Mouse (Mus musculus): ENCODE results near the gene Dtx1. TPM values are rescaled to one million over a fixed set of nuclear protein-coding genes. Genes with fewer than 3 reads are reported as not detected.
A peak's percentile ranks its signal among the peaks of the same experiment; 100 is the strongest.

Gene Dtx1
- polyA plus RNA-seq, 1 experiment from 2014 or later, result 17.1 TPM

GRCm38 (mm10) chr5:120671865-120672264 lies 39.9 kb downstream of the Dtx1 start:
- H3K4me2 ChIP-seq (replicated peaks), result no peak overlapping the region
- WGBS, result 83% methylated on average over 3 of the region's 3 CpGs
- no peak for ATAC-seq (ENCODE audit: low FRiP score, low read depth)
- H3K9ac ChIP-seq (replicated peaks), result no peak overlapping the region
- H3K9me3 ChIP-seq, result no peaks in the 10 kb centered on the region
- 0 out of 2 replicates have a peak, but pooled peaks cover 10% of the 10 kb centered on the region for H3K4me1 ChIP-seq
- H3K36me3 ChIP-seq, result no peaks in the 10 kb centered on the region
- no peak overlapping the region for H3K27ac ChIP-seq (replicated peaks)
- no peak overlapping the region for H3K4me3 ChIP-seq
- H3K27me3 ChIP-seq, result peaks cover 23% of the 10 kb centered on the region

DNA sequence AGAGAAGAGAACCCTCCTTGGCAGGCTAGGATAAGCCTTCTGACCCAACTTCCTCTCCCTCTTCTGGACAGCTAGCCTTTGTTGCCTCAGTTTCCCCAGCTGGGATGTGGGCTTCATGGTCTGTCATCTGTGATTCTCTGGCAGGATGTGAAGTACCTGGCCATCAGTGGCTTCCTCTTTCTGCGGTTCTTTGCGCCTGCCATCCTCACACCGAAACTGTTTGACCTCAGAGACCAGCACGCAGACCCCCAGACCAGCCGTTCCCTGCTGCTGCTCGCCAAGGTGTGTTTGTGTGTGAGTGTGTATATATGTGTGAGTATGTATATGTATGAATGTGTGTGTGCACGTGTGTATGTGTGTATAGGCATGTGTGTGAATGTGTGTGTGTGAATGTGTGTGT lies 41.6 kb downstream of the Dtx1 start:
- 87% methylated on average over 7 of the region's 7 CpGs for WGBS
- no peak overlapping the region for H3K4me2 ChIP-seq (replicated peaks)
- no peak overlapping the region for H3K27ac ChIP-seq (replicated peaks)
- H3K9ac ChIP-seq (replicated peaks), result no peak overlapping the region
- H3K27me3 ChIP-seq, result peaks cover 37% of the 10 kb centered on the region
- no peak for ATAC-seq (ENCODE audit: low FRiP score, low read depth)
- no peaks in the 10 kb centered on the region for H3K36me3 ChIP-seq
- H3K4me1 ChIP-seq, result 0 out of 2 replicates have a peak, but pooled peaks cover 9% of the 10 kb centered on the region
- no peak overlapping the region for H3K4me3 ChIP-seq
- no peaks in the 10 kb centered on the region for H3K9me3 ChIP-seq

DNA sequence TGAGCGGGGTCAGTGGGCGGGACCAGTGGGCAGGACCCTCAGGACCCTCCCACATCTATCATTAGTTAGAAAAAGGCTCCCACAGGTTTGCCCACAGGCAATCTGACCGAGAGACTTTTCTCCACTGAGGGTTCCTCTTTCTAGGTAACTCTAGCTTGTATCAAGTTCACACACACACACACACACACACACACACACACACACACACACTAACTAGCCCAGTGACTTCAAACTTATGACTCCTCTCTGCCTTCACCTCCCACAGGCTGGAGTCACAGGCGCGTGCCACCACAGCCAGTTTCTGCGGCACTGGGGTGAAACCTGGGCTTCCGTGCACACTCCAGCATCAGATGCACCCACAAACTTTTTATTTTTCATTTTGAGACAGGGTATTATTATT lies 43.0 kb downstream of the Dtx1 start:
- Histone ChIP-seq H3K9me3 (no peaks in the 10 kb centered on the region), H3K9ac (replicated peaks) (no peak overlapping the region), H3K36me3 (no peaks in the 10 kb centered on the region), H3K4me3 (no peak overlapping the region), H3K27ac (replicated peaks) (no peak overlapping the region), H3K27me3 (peaks cover 28% of the 10 kb centered on the region; the same call in 1 of the 2 replicates), H3K4me2 (replicated peaks) (no peak overlapping the region), H3K4me1 (no peaks in the 10 kb centered on the region)
- WGBS, result 66% methylated on average over 7 of the region's 7 CpGs
- no peak for ATAC-seq (ENCODE audit: low FRiP score, low read depth)

DNA sequence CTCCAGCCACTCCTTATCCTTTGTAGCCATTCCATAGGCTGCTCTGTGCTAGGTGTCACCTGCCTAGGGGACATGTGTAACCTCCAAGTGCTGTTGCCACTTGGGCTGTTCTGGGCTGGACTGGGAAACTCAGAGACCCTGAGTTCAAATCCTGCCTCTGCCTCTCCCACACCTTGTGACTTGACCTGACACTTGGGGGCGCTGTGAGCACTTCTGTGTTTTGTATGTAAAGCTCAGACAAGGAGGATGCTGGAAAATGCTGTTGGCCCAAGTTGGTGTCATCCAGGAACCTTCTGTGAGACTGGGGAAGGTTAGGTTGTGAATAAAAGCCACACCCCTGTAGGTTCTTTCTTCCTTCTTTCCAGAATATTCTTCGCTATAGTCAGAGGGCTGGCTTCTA lies 46.8 kb downstream of the Dtx1 start:
- 44% methylated on average over 2 of the region's 2 CpGs for WGBS
- Histone ChIP-seq H3K4me3 (no peak overlapping the region), H3K27ac (replicated peaks) (no peak overlapping the region), H3K36me3 (no peaks in the 10 kb centered on the region), H3K27me3 (peaks cover 32% of the 10 kb centered on the region; the same call in 1 of the 2 replicates), H3K9me3 (no peaks in the 10 kb centered on the region), H3K4me1 (peaks cover 3% of the 10 kb centered on the region; the same call in 1 of the 2 replicates), H3K9ac (replicated peaks) (no peak overlapping the region), H3K4me2 (replicated peaks) (no peak overlapping the region)
- no peak for ATAC-seq (ENCODE audit: low FRiP score, low read depth)

DNA sequence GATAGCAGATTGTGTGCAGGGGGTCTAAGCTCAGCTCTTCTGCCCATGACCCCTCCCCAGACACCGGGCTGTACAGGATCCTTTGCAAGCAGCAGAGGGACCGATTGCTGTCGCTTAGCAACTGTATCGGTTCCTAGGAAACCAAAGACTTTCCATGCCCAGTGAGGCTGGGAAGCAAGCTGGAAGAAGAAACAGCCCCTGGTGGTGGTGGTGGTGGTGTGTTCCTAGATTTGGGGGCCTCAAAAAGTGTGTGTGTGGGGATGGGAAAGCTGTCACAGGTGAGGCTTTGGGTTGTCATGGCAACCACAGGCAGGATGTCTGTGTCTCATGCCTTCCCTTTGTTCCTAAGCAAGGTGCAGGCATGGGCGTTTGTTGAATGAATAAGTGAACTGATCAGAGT lies 50.9 kb downstream of the Dtx1 start:
- peaks cover 15% of the 10 kb centered on the region; the same call in 1 of the 2 replicates for H3K27me3 ChIP-seq
- H3K4me2 ChIP-seq (replicated peaks), result no peak overlapping the region
- H3K4me3 ChIP-seq, result no peak overlapping the region
- H3K36me3 ChIP-seq, result no peaks in the 10 kb centered on the region
- WGBS, result 33% methylated on average over 5 of the region's 5 CpGs
- H3K4me1 ChIP-seq, result peaks cover 8% of the 10 kb centered on the region; the same call in 1 of the 2 replicates
- no peak overlapping the region for H3K27ac ChIP-seq (replicated peaks)
- H3K9me3 ChIP-seq, result no peaks in the 10 kb centered on the region
- H3K9ac ChIP-seq (replicated peaks), result no peak overlapping the region
- ATAC-seq (ENCODE audit: low FRiP score, low read depth), result no peak

- no peak for ATAC-seq (ENCODE audit: low FRiP score, low read depth)
- WGBS, result 88% methylated on average over 12 of the region's 12 CpGs
- H3K4me1 ChIP-seq, result peaks cover 8% of the 10 kb centered on the region; the same call in 1 of the 2 replicates
- H3K4me2 ChIP-seq (replicated peaks), result no peak overlapping the region
- H3K27me3 ChIP-seq, result peaks cover 29% of the 10 kb centered on the region; the same call in 1 of the 2 replicates
- H3K27ac ChIP-seq (replicated peaks), result no peak overlapping the region
- H3K4me3 ChIP-seq, result no peak overlapping the region
- H3K9me3 ChIP-seq, result no peaks in the 10 kb centered on the region
- no peaks in the 10 kb centered on the region for H3K36me3 ChIP-seq
- no peak overlapping the region for H3K9ac ChIP-seq (replicated peaks)
These were observed 55.4 kb downstream of the Dtx1 start for GRCm38 (mm10) chr5:120656281-120656751.

DNA sequence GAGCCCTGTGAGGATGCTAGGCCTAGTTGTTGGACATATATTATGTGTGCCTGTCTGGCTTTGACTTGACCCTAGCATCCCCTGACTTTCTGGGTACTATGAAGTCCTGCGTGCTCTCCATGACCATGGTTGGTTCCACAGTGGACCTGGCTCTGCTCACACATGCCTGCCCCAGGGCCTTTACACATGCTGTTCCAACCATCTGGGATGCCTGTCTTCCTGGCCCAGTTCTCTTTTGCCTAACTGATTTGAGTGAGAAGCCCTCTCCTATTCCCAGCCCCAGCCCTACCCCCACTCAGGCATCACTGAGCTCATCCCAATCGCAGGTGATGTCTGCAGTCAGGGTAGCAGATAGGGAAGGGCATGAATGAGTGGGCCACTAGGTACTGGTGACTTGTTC lies 57.9 kb downstream of the Dtx1 start:
- ATAC-seq (ENCODE audit: low FRiP score, low read depth), result no peak
- Histone ChIP-seq H3K4me1 (peaks cover 13% of the 10 kb centered on the region), H3K4me3 (no peak overlapping the region), H3K9me3 (no peaks in the 10 kb centered on the region), H3K9ac (replicated peaks) (no peak overlapping the region), H3K4me2 (replicated peaks) (no peak overlapping the region), H3K36me3 (no peaks in the 10 kb centered on the region), H3K27ac (replicated peaks) (no peak overlapping the region), H3K27me3 (peaks cover 53% of the 10 kb centered on the region)
- 87% methylated on average over 2 of the region's 2 CpGs for WGBS

DNA sequence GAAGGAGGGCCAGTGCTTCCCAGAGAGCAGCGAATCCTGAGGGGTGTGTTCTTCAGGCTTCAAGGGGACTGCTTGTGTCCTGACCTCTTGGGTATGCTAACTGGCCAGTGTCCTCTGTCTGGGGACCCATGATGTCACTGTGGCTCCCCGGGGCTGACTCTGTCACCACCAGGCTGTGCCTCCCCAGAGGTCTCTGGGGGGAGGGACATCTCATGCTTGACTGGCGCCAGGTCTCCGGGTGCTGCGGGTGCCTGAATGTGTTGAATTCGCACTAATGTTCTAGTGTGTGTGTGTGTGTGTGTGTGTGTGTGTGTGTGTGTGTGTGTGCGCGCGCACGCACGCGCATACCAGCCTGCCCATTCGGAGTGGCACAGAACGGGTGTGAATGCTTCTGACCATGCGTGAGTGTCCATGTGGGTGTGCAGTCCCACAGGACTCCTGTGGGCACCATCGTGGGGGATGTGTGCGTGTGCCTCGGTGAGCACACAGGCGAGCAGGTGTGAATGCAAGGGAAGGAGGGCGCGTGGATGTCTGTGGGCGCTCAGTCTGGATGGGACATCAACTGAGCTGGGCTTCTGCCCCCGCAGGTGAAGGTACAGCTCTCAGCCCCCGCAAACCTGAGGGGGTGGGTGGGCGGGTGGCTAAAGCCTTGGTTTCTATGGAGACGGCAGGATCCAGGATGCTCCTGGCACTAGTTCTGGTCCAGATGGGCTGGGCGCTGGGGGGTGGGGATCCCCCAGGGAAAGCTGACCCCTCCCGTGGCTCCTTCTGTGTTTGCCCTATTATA lies 58.6 kb downstream of the Dtx1 start:
- Histone ChIP-seq H3K9ac (replicated peaks) (no peak overlapping the region), H3K36me3 (no peaks in the 10 kb centered on the region), H3K27ac (replicated peaks) (no peak overlapping the region), H3K9me3 (no peaks in the 10 kb centered on the region), H3K4me3 (no peak overlapping the region), H3K4me1 (peaks cover 19% of the 10 kb centered on the region), H3K4me2 (replicated peaks) (no peak overlapping the region), H3K27me3 (peaks cover 56% of the 10 kb centered on the region)
- WGBS, result 84% methylated on average over 28 of the region's 28 CpGs
- no peak for ATAC-seq (ENCODE audit: low FRiP score, low read depth)

GRCm38 (mm10) chr5:120651230-120651629 lies 60.5 kb downstream of the Dtx1 start:
- Histone ChIP-seq H3K9ac (replicated peaks) (no peak overlapping the region), H3K4me2 (replicated peaks) (no peak overlapping the region), H3K4me1 (peaks cover 14% of the 10 kb centered on the region), H3K27ac (replicated peaks) (no peak overlapping the region), H3K9me3 (no peaks in the 10 kb centered on the region), H3K36me3 (no peaks in the 10 kb centered on the region), H3K4me3 (no peak overlapping the region), H3K27me3 (peaks cover 75% of the 10 kb centered on the region)
- WGBS, result 84% methylated on average over 5 of the region's 5 CpGs
- ATAC-seq (ENCODE audit: low FRiP score, low read depth), result no peak

DNA sequence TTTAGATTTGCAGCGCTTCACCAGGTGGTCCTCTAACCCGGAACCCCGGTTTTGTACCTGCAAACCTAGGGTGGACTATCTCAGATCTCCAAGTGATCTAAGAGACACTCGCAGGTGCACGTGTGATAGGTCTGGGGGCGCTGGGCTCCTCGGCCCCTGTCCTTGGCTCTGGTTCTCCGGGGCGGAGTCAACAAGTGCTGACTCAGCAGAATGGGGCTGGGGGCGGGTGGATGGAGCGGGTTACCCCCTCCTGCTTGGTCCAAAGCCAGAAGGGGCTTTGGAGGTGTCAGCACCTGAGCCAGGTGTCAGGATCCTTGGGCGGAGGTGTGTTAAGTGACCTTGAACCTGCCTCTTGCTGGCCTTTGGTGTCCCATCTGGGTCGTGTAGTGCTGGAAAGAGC lies 61.8 kb downstream of the Dtx1 start:
- no peak for ATAC-seq (ENCODE audit: low FRiP score, low read depth)
- Histone ChIP-seq H3K4me1 (peaks cover 14% of the 10 kb centered on the region), H3K9me3 (no peaks in the 10 kb centered on the region), H3K4me3 (no peak overlapping the region), H3K27ac (replicated peaks) (no peak overlapping the region), H3K27me3 (peaks cover 78% of the 10 kb centered on the region), H3K36me3 (no peaks in the 10 kb centered on the region), H3K9ac (replicated peaks) (no peak overlapping the region), H3K4me2 (replicated peaks) (no peak overlapping the region)
- WGBS, result 19% methylated on average over 13 of the region's 13 CpGs

DNA sequence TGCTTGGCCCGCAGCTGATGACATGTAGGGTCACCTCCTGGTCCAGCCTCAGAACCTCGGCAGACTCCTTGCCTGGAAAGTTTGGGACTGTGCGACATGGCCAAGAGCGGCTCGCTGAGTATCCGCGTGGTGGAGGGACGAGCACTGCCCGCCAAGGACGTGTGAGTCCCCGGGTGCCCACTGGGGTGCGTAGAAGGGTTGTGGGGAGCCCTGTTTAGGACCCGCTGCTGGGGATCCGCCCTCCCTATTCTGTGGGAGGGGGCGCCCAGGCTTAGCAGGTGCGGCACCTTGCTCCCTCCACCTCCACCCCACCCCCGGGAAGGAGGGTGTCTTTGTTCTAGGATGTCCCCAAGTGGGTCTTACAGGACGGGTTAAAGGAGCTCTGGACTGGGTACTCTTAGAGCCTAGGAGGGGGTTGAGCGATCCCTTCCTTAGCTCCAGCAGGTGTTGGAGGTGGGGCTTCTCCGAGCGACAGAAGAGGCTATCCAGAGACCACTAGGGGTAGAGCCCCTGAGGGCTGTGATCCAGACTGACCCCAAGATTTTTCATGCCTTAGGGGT lies 62.3 kb downstream of the Dtx1 start:
- no peaks in the 10 kb centered on the region for H3K36me3 ChIP-seq
- H3K4me1 ChIP-seq, result peaks cover 14% of the 10 kb centered on the region
- peak overlapping the region; percentile 45 for H3K4me2 ChIP-seq (replicated peaks)
- peaks cover 74% of the 10 kb centered on the region for H3K27me3 ChIP-seq
- H3K27ac ChIP-seq (replicated peaks), result no peak overlapping the region
- ATAC-seq (ENCODE audit: low FRiP score, low read depth), result no peak; the same call in 1 of the 2 replicates
- WGBS, result 4% methylated on average over 21 of the region's 21 CpGs
- peak overlapping the region; percentile 25; the same call in 1 of the 2 replicates for H3K4me3 ChIP-seq
- H3K9me3 ChIP-seq, result no peaks in the 10 kb centered on the region
- no peak overlapping the region for H3K9ac ChIP-seq (replicated peaks)

All from midbrain, embryonic 12.5 days (tissue).